ENCODE assay signal across 25 mouse cellular contexts in genomic region chr14:41000801-41001200, GRCm38 (mm10). TPM values are rescaled to one million over a fixed set of nuclear protein-coding genes. Genes with fewer than 3 reads are reported as not detected.
DNase-seq lines count a peak whose midpoint lies in the region; ATAC-seq and TF ChIP-seq lines count a peak whose summit lies in the region.
"Had no signal": no experiment of that assay in that cellular context is flagged by ENCODE, and none has a peak within 500 bp of the region (broad histone marks: within the 10 kb centered on the region; RNA-seq: fewer than 3 reads in every experiment).

No protein-coding gene starts in this region.

- no peak overlapping the region for H3K9ac ChIP-seq in CH12.LX (ENCODE audit: insufficient read depth, low read depth)
- H3K9ac ChIP-seq in limb, embryonic 12.5 days (replicated peaks): no peak overlapping the region
- no peak overlapping the region for H3K9ac ChIP-seq in midbrain, embryonic 13.5 days (replicated peaks)
- H3K9ac ChIP-seq: embryonic facial prominence, embryonic 15.5 days; heart, embryonic 13.5 days; hindbrain, embryonic 12.5 days had no signal

- DNase-seq in embryo, embryonic 10 days (ENCODE audit: low spot score): peak; percentile 39
- DNase-seq in embryo, embryonic 9.5 days (ENCODE audit: extremely low spot score): no peak
- no peak for DNase-seq in CH12.LX (ENCODE audit: extremely low read depth)
- DNase-seq in embryonic facial prominence, embryonic 10.5 days (ENCODE audit: low spot score): peak; percentile 39
- DNase-seq in retina, embryonic 14.5 days (ENCODE audit: low spot score): no peak
- DNase-seq: adrenal gland, adult 2 months; adrenal gland, postnatal 25 days; B cell, adult 2 months; cerebellum, adult 18-20 months; cerebellum, adult 9-11 months; cerebellum, postnatal 36 days; gastrocnemius, postnatal 36 days; heart, adult 2 months; heart, postnatal 4 days had no signal

- in situ Hi-C loops in CH12.LX (cut with MboI; ENCODE audit: low pct_ligation_motif_present, low pct_unique_long_range_greater_than_20kb, low sequenced_read_pairs): no loop called here

- H3K4me3 ChIP-seq in CH12.LX (replicated peaks in 1 of 3; ENCODE audit: low read depth in 2 of 3, low read length in 2 of 3, poor library complexity in 1 of 3): no peak overlapping the region
- no peak overlapping the region for H3K4me3 ChIP-seq in embryonic facial prominence, embryonic 10.5 days
- H3K4me3 ChIP-seq in limb, embryonic 12.5 days (replicated peaks): no peak overlapping the region
- no peak overlapping the region for H3K4me3 ChIP-seq in midbrain, embryonic 13.5 days (replicated peaks)
- H3K4me3 ChIP-seq: embryonic facial prominence, embryonic 15.5 days; erythroblast, embryonic 14.5 days; forebrain, embryonic 10.5 days; heart, adult 2 months; heart, embryonic 13.5 days; hindbrain, embryonic 12.5 days had no signal

- ATAC-seq in limb, embryonic 12.5 days (ENCODE audit: insufficient number of reproducible peaks, insufficient read depth, low FRiP score, low TSS enrichment, low read depth): no peak
- no peak for ATAC-seq in midbrain, embryonic 13.5 days
- no peak for ATAC-seq in granulocyte monocyte progenitor cell, adult 5-6 weeks (replicated peaks; ENCODE audit: poor library complexity, severe bottlenecking)
- ATAC-seq: forebrain, embryonic 14.5 days; hindbrain, embryonic 16.5 days had no signal

- no peak overlapping the region for H3K4me2 ChIP-seq in CH12.LX (ENCODE audit: insufficient read depth, low read depth, poor library complexity, severe bottlenecking)
- H3K4me2 ChIP-seq in limb, embryonic 12.5 days: no peak overlapping the region
- no peak overlapping the region for H3K4me2 ChIP-seq in midbrain, embryonic 13.5 days (replicated peaks)
- H3K4me2 ChIP-seq: embryonic facial prominence, embryonic 15.5 days; heart, embryonic 13.5 days; hindbrain, embryonic 12.5 days had no signal

- no peak for TF ChIP-seq CTCF in CH12.LX (conservative IDR thresholded peaks at IDR 0.05 in 1 of 2, IDR thresholded peaks at IDR 0.05 in 1 of 2; ENCODE audit: low read depth in 2 of 2, low read length in 2 of 2)

- peaks cover 10 to 54% of the 10 kb centered on the region in 2 experiments; a peak in 3 of 4 replicates for H3K4me1 ChIP-seq in CH12.LX (ENCODE audit: control insufficient read depth in 1 of 2, insufficient read depth in 2 of 2)
- peaks cover 38% of the 10 kb centered on the region for H3K4me1 ChIP-seq in embryonic facial prominence, embryonic 10.5 days
- peaks cover 24% of the 10 kb centered on the region for H3K4me1 ChIP-seq in limb, embryonic 12.5 days (replicated peaks)
- H3K4me1 ChIP-seq in midbrain, embryonic 13.5 days (replicated peaks): peaks cover 17% of the 10 kb centered on the region

- no peaks in the 10 kb centered on the region for H3K9me3 ChIP-seq in CH12.LX (replicated peaks; ENCODE audit: low read length)
- H3K9me3 ChIP-seq in embryonic facial prominence, embryonic 10.5 days: no peaks in the 10 kb centered on the region
- no peaks in the 10 kb centered on the region for H3K9me3 ChIP-seq in limb, embryonic 12.5 days
- H3K9me3 ChIP-seq in midbrain, embryonic 13.5 days: no peaks in the 10 kb centered on the region
- H3K9me3 ChIP-seq: embryonic facial prominence, embryonic 15.5 days; forebrain, embryonic 10.5 days; heart, embryonic 13.5 days; hindbrain, embryonic 12.5 days had no signal

- TF ChIP-seq EP300 in CH12.LX (IDR thresholded peaks at IDR 0.05; ENCODE audit: low read length): no peak

- TF ChIP-seq POLR2A in CH12.LX (IDR thresholded peaks at IDR 0.05; ENCODE audit: low read depth, low read length): no peak

- peaks cover 0 to 12% of the 10 kb centered on the region in 2 experiments for H3K36me3 ChIP-seq in CH12.LX (replicated peaks in 1 of 2; ENCODE audit: control insufficient read depth in 1 of 2, insufficient read depth in 1 of 2, low read length in 1 of 2)
- H3K36me3 ChIP-seq in embryonic facial prominence, embryonic 10.5 days (replicated peaks): peaks cover 22% of the 10 kb centered on the region
- peaks cover 17% of the 10 kb centered on the region for H3K36me3 ChIP-seq in limb, embryonic 12.5 days
- peaks cover 44% of the 10 kb centered on the region for H3K36me3 ChIP-seq in midbrain, embryonic 13.5 days

- H3K27ac ChIP-seq in CH12.LX (ENCODE audit: insufficient read depth, low read depth): peak overlapping the region; percentile 80
- H3K27ac ChIP-seq in embryonic facial prominence, embryonic 10.5 days (replicated peaks): no peak overlapping the region
- 0 out of 2 replicates have a peak overlapping the region, but pooled peaks have one; percentile 23 for H3K27ac ChIP-seq in limb, embryonic 12.5 days
- H3K27ac ChIP-seq in midbrain, embryonic 13.5 days: no peak overlapping the region
- H3K27ac ChIP-seq: embryonic facial prominence, embryonic 15.5 days; forebrain, embryonic 10.5 days; heart, adult 2 months; heart, embryonic 13.5 days; hindbrain, embryonic 12.5 days had no signal

- 33% methylated on average over 4 of the region's 4 CpGs for WGBS in embryonic facial prominence, embryonic 10.5 days
- WGBS in limb, embryonic 12.5 days: 15% methylated on average over 4 of the region's 4 CpGs
- 92% methylated on average over 4 of the region's 4 CpGs for WGBS in midbrain, embryonic 13.5 days

- no peaks in the 10 kb centered on the region for H3K27me3 ChIP-seq in CH12.LX (replicated peaks)
- peaks cover 16% of the 10 kb centered on the region for H3K27me3 ChIP-seq in embryonic facial prominence, embryonic 10.5 days (replicated peaks; ENCODE audit: low read depth, poor library complexity, severe bottlenecking)
- H3K27me3 ChIP-seq in limb, embryonic 12.5 days: no peaks in the 10 kb centered on the region; the same call in 1 of the 2 replicates
- H3K27me3 ChIP-seq in midbrain, embryonic 13.5 days: no peaks in the 10 kb centered on the region; the same call in 1 of the 2 replicates
- H3K27me3 ChIP-seq: embryonic facial prominence, embryonic 15.5 days; heart, embryonic 13.5 days; hindbrain, embryonic 12.5 days; Patski had no signal

- no peaks in the 10 kb centered on the region for H3K79me2 ChIP-seq in CH12.LX (replicated peaks; ENCODE audit: control insufficient read depth, extremely low read depth, insufficient read depth, poor library complexity, severe bottlenecking)

- no peak for TF ChIP-seq RAD21 in CH12.LX (IDR thresholded peaks at IDR 0.05; ENCODE audit: low read depth, low read length)

- dilution Hi-C loops in CH12.LX (cut with MboI; ENCODE audit: extremely low pct_ligation_motif_present, extremely low pct_unique_long_range_greater_than_20kb, low sequenced_read_pairs): no loop called here

TF ChIP-seq in CH12.LX, 34 proteins besides CTCF, POLR2A, EP300 and RAD21:
- TF ChIP-seq POLR2AphosphoS2 (IDR thresholded peaks at IDR 0.05; ENCODE audit: low read depth, low read length) (no peak), ELF1 (IDR thresholded peaks at IDR 0.05; ENCODE audit: low read depth, low read length) (no peak), MAX (IDR thresholded peaks at IDR 0.05; ENCODE audit: low read length) (no peak), JUND (conservative IDR thresholded peaks at IDR 0.05; ENCODE audit: low read depth, low read length) (no peak), MXI1 (IDR thresholded peaks at IDR 0.05; ENCODE audit: low read depth, low read length) (no peak), IRF4 (IDR thresholded peaks at IDR 0.05; ENCODE audit: low read depth, low read length) (no peak), SIN3A (IDR thresholded peaks at IDR 0.05; ENCODE audit: low read length) (no peak), ZKSCAN1 (IDR thresholded peaks at IDR 0.05; ENCODE audit: borderline replicate concordance, low read depth, low read length) (no peak), JUN (IDR thresholded peaks at IDR 0.05; ENCODE audit: insufficient read depth, low read depth, low read length) (no peak)

RNA-seq across cellular contexts. Expression of gene Fam213a, which starts 12.8 kb away (rescaled TPM):
- 15.6 and 17.1 TPM in 2 replicates for total RNA-seq in CH12.LX (2012; rRNA removed)
- total RNA-seq in CH12.LX (2014; rRNA removed): 11.6 and 12.0 TPM in 2 replicates
- 12.3 and 14.1 TPM in 2 replicates for polyA plus RNA-seq in CH12.LX (2012; ENCODE audit: insufficient read length, low read depth)
- 36.6 and 40.1 TPM in 2 replicates for polyA plus RNA-seq in embryonic facial prominence, embryonic 10.5 days (2016; fragmentation: Nextera tagmentation; extraction: Ambion mirVana)
- polyA plus RNA-seq in limb, embryonic 12.5 days (2016; fragmentation: Nextera tagmentation; extraction: Ambion mirVana): 35.3 and 39.4 TPM in 2 replicates
- polyA plus RNA-seq in midbrain, embryonic 13.5 days (2015; fragmentation: Nextera tagmentation; extraction: Ambion mirVana): 66.9 and 67.2 TPM in 2 replicates
- total RNA-seq in granulocyte monocyte progenitor cell, adult 5-6 weeks (2014; fragmentation: Nextera tagmentation): 7.5 and 11.0 TPM in 2 replicates
- 10.6 and 11.6 TPM in 2 replicates for total RNA-seq in granulocyte monocyte progenitor cell, adult 5-6 weeks (2017)

RNA-seq across cellular contexts. Expression of gene Tspan14, which starts 34.2 kb away (rescaled TPM):
- total RNA-seq in CH12.LX (2012; rRNA removed): 14.9 and 16.1 TPM in 2 replicates
- 10.6 and 11.6 TPM in 2 replicates for total RNA-seq in CH12.LX (2014; rRNA removed)
- polyA plus RNA-seq in CH12.LX (2012; ENCODE audit: insufficient read length, low read depth): 17.8 and 19.1 TPM in 2 replicates
- polyA plus RNA-seq in embryonic facial prominence, embryonic 10.5 days (2016; fragmentation: Nextera tagmentation; extraction: Ambion mirVana): 88.1 and 92.5 TPM in 2 replicates
- polyA plus RNA-seq in limb, embryonic 12.5 days (2016; fragmentation: Nextera tagmentation; extraction: Ambion mirVana): 68.4 and 70.1 TPM in 2 replicates
- polyA plus RNA-seq in midbrain, embryonic 13.5 days (2015; fragmentation: Nextera tagmentation; extraction: Ambion mirVana): 79.7 and 80.4 TPM in 2 replicates
- total RNA-seq in granulocyte monocyte progenitor cell, adult 5-6 weeks (2014; fragmentation: Nextera tagmentation): 44.0 and 48.2 TPM in 2 replicates
- 37.8 and 40.1 TPM in 2 replicates for total RNA-seq in granulocyte monocyte progenitor cell, adult 5-6 weeks (2017)

Comparison
In these comparisons a context has a peak if more than half of its experiments do, and no peak if none do; other contexts are left out.
1. DNase-seq: peak in embryo, embryonic 10 days (single experiment) and embryonic facial prominence, embryonic 10.5 days (single experiment); none in embryo, embryonic 9.5 days (single experiment), CH12.LX (single experiment) and retina, embryonic 14.5 days (single experiment).
2. H3K27ac ChIP-seq: peak in CH12.LX (single experiment) and limb, embryonic 12.5 days (single experiment); none in embryonic facial prominence, embryonic 10.5 days (single experiment) and midbrain, embryonic 13.5 days (single experiment).